Mouse (Mus musculus): Measurements from ENCODE around the gene 1700015G11Rik. TPM values are rescaled to one million over a fixed set of nuclear protein-coding genes. Genes with fewer than 3 reads are reported as not detected.

Gene 1700015G11Rik
- polyA plus RNA-seq (2012; rRNA removed) (not detected in 2 replicates), polyA plus RNA-seq (2014; fragmentation: Nextera tagmentation; extraction: Ambion mirVana) (not detected in 2 replicates)

DNA sequence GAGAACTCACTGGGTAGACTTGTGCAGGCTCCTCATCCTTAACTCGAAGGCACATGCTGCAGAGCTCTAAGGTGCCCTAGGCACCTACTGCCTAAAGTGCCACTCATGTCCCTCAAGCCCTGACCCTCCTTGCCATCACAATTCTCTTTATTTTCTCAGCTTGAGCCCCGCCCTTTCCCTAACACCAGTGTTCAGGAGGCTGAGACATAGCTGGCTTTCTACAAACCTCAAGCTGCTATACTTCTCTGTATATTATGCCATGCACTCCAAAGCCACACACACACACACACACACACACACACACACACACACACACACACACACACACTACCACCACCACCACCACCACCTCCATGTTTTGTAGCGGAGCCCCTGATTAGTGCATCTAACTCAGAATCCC is at the start of gene 1700015G11Rik:
TSS of gene 1700015G11Rik (minus strand) at position 101 of the 400 bp plus-strand sequence.
- no peaks in the 10 kb centered on the region for H3K4me1 ChIP-seq (ENCODE audit: control insufficient read depth, insufficient read depth, low read length)
- no peak for TF ChIP-seq POLR2A (IDR thresholded peaks at IDR 0.05; ENCODE audit: borderline replicate concordance, extremely low read depth, insufficient read depth, insufficient read length)
- H3K36me3 ChIP-seq (ENCODE audit: control insufficient read depth, insufficient read depth, low read length) = no peaks in the 10 kb centered on the region
- no peaks in the 10 kb centered on the region for H3K9me3 ChIP-seq (ENCODE audit: control insufficient read depth, low read length)
- WGBS = 80% methylated on average over 3 of the region's 3 CpGs
- H3K27me3 ChIP-seq (ENCODE audit: control insufficient read depth, insufficient read depth, low read length) = no peaks in the 10 kb centered on the region
- ATAC-seq (ENCODE audit: low FRiP score, low read depth) (no peak), DNase-seq (ENCODE audit: low spot score) (no peak)
- H3K4me3 ChIP-seq (replicated peaks; ENCODE audit: low read length) = no peak within 1 kb of the TSS
- no peak within 1 kb of the TSS for H3K4me2 ChIP-seq (replicated peaks; ENCODE audit: low read depth, low read length, severe bottlenecking)
- H3K9ac ChIP-seq (ENCODE audit: low read depth, low read length, severe bottlenecking) = no peak within 1 kb of the TSS
- no peak within 1 kb of the TSS for H3K27ac ChIP-seq (replicated peaks; ENCODE audit: low read depth, low read length)

DNA sequence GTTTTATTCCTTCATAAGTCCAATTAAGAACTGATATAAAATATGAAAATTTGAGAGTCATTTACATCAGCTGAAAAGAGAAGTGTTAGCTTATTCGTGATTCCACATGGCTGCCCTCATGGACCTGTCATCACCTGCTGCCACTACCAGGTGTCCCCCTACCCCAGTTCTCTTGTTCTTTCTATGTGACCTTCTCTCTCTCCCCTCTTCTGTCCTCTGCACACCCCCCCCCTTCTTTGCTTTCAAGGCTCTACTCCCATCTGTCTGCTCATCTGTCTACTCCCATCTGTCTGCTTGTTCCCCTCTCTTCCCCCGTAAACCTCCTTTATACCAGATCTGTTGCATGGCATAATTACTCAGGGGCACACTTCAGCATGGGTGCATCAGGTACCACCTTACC is 41.4 kb upstream of the 1700015G11Rik start:
- WGBS = 77% methylated on average over 2 of the region's 2 CpGs
- Histone ChIP-seq H3K4me2 (replicated peaks; ENCODE audit: low read depth, low read length, severe bottlenecking) (no peak overlapping the region), H3K27ac (replicated peaks; ENCODE audit: low read depth, low read length) (no peak overlapping the region), H3K9ac (ENCODE audit: low read depth, low read length, severe bottlenecking) (no peak overlapping the region), H3K27me3 (ENCODE audit: control insufficient read depth, insufficient read depth, low read length) (no peaks in the 10 kb centered on the region), H3K9me3 (ENCODE audit: control insufficient read depth, low read length) (no peaks in the 10 kb centered on the region), H3K4me3 (replicated peaks; ENCODE audit: low read length) (no peak overlapping the region), H3K36me3 (ENCODE audit: control insufficient read depth, insufficient read depth, low read length) (no peaks in the 10 kb centered on the region), H3K4me1 (ENCODE audit: control insufficient read depth, insufficient read depth, low read length) (no peaks in the 10 kb centered on the region)
- no peak for DNase-seq (ENCODE audit: low spot score)
- no peak for TF ChIP-seq POLR2A (IDR thresholded peaks at IDR 0.05; ENCODE audit: borderline replicate concordance, extremely low read depth, insufficient read depth, insufficient read length)
- ATAC-seq (ENCODE audit: low FRiP score, low read depth) = no peak

DNA sequence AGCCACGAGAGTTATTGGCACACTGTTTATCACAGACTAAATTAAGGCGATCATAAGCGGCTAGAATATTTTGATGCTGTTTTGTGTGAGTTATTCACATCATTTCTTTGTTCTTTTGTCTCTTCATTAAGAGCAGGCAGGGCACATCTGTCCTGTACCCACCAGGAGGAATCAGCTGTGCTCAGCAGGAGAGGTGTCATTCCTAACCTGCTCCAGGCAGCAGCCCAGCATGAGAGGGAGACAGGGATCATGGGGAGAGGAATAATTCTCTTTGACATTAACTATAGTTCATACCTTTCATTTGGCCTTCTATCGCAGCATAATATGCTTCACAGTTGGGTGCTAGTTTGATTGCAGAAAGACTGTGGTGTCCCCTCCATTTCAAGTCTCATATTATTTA is 40.7 kb upstream of the 1700015G11Rik start:
- Histone ChIP-seq H3K36me3 (ENCODE audit: control insufficient read depth, insufficient read depth, low read length) (no peaks in the 10 kb centered on the region), H3K9me3 (ENCODE audit: control insufficient read depth, low read length) (no peaks in the 10 kb centered on the region), H3K4me1 (ENCODE audit: control insufficient read depth, insufficient read depth, low read length) (no peaks in the 10 kb centered on the region), H3K4me2 (replicated peaks; ENCODE audit: low read depth, low read length, severe bottlenecking) (no peak overlapping the region), H3K4me3 (replicated peaks; ENCODE audit: low read length) (no peak overlapping the region), H3K9ac (ENCODE audit: low read depth, low read length, severe bottlenecking) (no peak overlapping the region), H3K27me3 (ENCODE audit: control insufficient read depth, insufficient read depth, low read length) (no peaks in the 10 kb centered on the region), H3K27ac (replicated peaks; ENCODE audit: low read depth, low read length) (no peak overlapping the region)
- 64% methylated on average over 4 of the region's 4 CpGs for WGBS
- ATAC-seq (ENCODE audit: low FRiP score, low read depth) = no peak
- DNase-seq (ENCODE audit: low spot score) = no peak
- TF ChIP-seq POLR2A (IDR thresholded peaks at IDR 0.05; ENCODE audit: borderline replicate concordance, extremely low read depth, insufficient read depth, insufficient read length) = no peak

DNA sequence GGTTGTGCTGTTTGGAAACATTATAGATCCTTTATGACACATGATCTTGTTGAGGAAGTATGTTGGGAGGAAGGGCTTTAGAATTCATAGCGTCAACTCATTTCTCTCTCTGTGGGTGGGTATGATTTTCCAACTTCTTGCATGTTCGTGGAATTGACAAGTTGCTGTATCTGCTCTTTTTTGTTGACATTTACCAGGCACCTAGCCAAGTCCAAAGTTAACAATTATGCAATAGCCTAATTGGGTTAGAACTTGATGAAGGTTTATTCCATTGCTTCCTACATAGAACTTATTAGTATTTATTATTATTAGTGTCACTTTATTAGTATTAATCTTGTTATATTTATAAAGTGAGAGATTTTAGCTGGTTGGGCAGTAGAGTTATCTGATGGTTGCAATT is 40.3 kb upstream of the 1700015G11Rik start:
- Histone ChIP-seq H3K27me3 (ENCODE audit: control insufficient read depth, insufficient read depth, low read length) (no peaks in the 10 kb centered on the region), H3K9ac (ENCODE audit: low read depth, low read length, severe bottlenecking) (no peak overlapping the region), H3K27ac (replicated peaks; ENCODE audit: low read depth, low read length) (no peak overlapping the region), H3K4me2 (replicated peaks; ENCODE audit: low read depth, low read length, severe bottlenecking) (no peak overlapping the region), H3K36me3 (ENCODE audit: control insufficient read depth, insufficient read depth, low read length) (no peaks in the 10 kb centered on the region), H3K4me3 (replicated peaks; ENCODE audit: low read length) (no peak overlapping the region), H3K4me1 (ENCODE audit: control insufficient read depth, insufficient read depth, low read length) (no peaks in the 10 kb centered on the region), H3K9me3 (ENCODE audit: control insufficient read depth, low read length) (no peaks in the 10 kb centered on the region)
- TF ChIP-seq POLR2A (IDR thresholded peaks at IDR 0.05; ENCODE audit: borderline replicate concordance, extremely low read depth, insufficient read depth, insufficient read length) = no peak
- no peak for DNase-seq (ENCODE audit: low spot score)
- no peak for ATAC-seq (ENCODE audit: low FRiP score, low read depth)
- 77% methylated on average over 2 of the region's 2 CpGs for whole genome bisulfite sequencing

DNA sequence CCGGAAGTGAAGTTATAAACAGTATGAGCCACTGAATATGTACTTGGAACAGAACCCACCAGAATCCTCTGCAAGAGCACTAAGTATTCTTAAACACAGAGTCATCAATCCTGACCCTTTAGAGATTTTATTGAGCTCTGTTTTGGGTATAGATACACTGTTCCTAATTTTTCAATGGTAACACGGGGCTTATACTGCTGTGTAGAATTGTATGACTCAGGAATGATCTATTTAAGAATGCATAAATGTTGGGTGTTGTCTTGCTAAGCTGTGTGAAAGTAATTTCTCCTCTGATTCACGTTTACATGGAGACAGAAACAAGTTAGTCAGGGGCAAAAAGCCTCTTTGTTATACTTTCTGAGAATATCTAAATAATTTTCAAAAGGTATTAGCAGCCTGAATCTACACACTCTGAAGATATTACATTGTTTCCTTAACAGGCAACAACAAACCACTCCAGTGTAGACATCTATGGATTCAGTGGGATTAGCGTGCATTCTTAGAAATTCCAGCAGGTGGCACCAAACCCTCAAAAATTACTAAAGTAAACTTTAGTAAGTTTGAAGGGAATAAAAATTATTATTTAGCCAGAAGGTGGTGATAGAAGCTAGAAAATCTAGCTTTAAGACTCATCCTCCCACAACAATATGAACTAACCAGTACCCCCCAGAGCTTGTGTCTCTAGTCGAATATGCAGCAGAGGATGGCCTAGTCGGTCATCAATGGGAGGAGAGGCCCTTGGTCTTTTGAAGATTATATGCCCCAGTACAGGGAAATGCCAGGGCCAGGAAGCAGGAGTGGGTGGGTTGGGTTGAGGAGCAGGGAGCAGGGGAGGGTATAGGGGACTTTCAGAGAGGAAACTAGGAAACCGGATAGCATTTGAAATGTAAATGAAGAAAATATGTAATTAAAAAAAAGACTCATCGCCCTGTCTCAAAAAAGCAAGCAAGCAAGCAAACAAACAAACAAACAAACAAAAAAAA is 22.4 kb upstream of the 1700015G11Rik start:
- H3K4me1 ChIP-seq (ENCODE audit: control insufficient read depth, insufficient read depth, low read length) = no peaks in the 10 kb centered on the region
- WGBS = 54% methylated on average over 8 of the region's 8 CpGs
- TF ChIP-seq POLR2A (IDR thresholded peaks at IDR 0.05; ENCODE audit: borderline replicate concordance, extremely low read depth, insufficient read depth, insufficient read length) = no peak
- H3K36me3 ChIP-seq (ENCODE audit: control insufficient read depth, insufficient read depth, low read length) = no peaks in the 10 kb centered on the region
- H3K9me3 ChIP-seq (ENCODE audit: control insufficient read depth, low read length) = no peaks in the 10 kb centered on the region
- H3K27ac ChIP-seq (replicated peaks; ENCODE audit: low read depth, low read length) = no peak overlapping the region
- ATAC-seq (ENCODE audit: low FRiP score, low read depth) (peak; percentile 26; the same call in 1 of the 2 replicates), DNase-seq (ENCODE audit: low spot score) (peak; percentile 70)
- H3K9ac ChIP-seq (ENCODE audit: low read depth, low read length, severe bottlenecking) = no peak overlapping the region
- H3K4me3 ChIP-seq (replicated peaks; ENCODE audit: low read length) = no peak overlapping the region
- no peaks in the 10 kb centered on the region for H3K27me3 ChIP-seq (ENCODE audit: control insufficient read depth, insufficient read depth, low read length)
- H3K4me2 ChIP-seq (replicated peaks; ENCODE audit: low read depth, low read length, severe bottlenecking) = no peak overlapping the region

Data from limb, embryonic 14.5 days (tissue).